Mouse (Mus musculus) monocyte, adult 59 days (primary cell): Measurements from ENCODE around the gene Papolg. TPM values are rescaled to one million over a fixed set of nuclear protein-coding genes. Genes with fewer than 3 reads are reported as not detected.

Experiments used
- total RNA-seq, 2 experiments: library from RNA; stranded (reverse); gene quantifications; one replicate each; pipeline ENCODE4 v1.2.4; 2023

Papolg gene
- total RNA-seq, result 10 to 100 TPM; 21.3 to 21.6 TPM

GRCm38 (mm10) chr11:23895060-23895426 lies at the start of gene Papolg:
TSS of gene Papolg (minus strand) at chr11:23895253.

Other genes starting within 250 kb of the Papolg start
- 10 to 100 TPM; 22.1 to 22.3 TPM for gene Pus10, start 229.6 kb downstream of the Papolg start, total RNA-seq
- 10 to 100 TPM; 21.1 to 23.2 TPM for gene Pex13, start 229.3 kb downstream of the Papolg start, total RNA-seq
- gene Rel, start 124.3 kb downstream of the Papolg start, total RNA-seq, result 100 to 1,000 TPM; 189 to 230 TPM
- not detected for gene A830031A19Rik, start 179.8 kb upstream of the Papolg start, total RNA-seq
- gene Bcl11a, start 182.8 kb upstream of the Papolg start, total RNA-seq, result 10 to 100 TPM; 28.6 to 33.3 TPM